Mouse (Mus musculus): Measurements from ENCODE around the gene Atp6v0a2. TPM values are rescaled to one million over a fixed set of nuclear protein-coding genes. Genes with fewer than 3 reads are reported as not detected.

Atp6v0a2 gene
- polyA plus RNA-seq, 1 experiment from 2014 or later = 32.4 TPM

- no peaks in the 10 kb centered on the region for H3K9me3 ChIP-seq (ENCODE audit: control insufficient read depth, low read length)
- H3K4me3 ChIP-seq (ENCODE audit: control insufficient read depth in 1 of 2, insufficient read depth in 1 of 2, low read depth in 1 of 2, low read length in 2 of 2) = no peak overlapping the region
- no peaks in the 10 kb centered on the region for H3K27me3 ChIP-seq (ENCODE audit: control insufficient read depth, insufficient read depth, low read length)
- no peak overlapping the region for H3K4me2 ChIP-seq (ENCODE audit: low read length)
- peaks cover 2 to 4% of the 10 kb centered on the region in 2 experiments; a peak in 2 of 4 replicates for H3K4me1 ChIP-seq (ENCODE audit: control insufficient read depth in 2 of 2, insufficient read depth in 2 of 2, low read length in 2 of 2)
- H3K36me3 ChIP-seq (ENCODE audit: control insufficient read depth, insufficient read depth, low read length) = no peaks in the 10 kb centered on the region
- H3K9ac ChIP-seq (ENCODE audit: low read length) = no peak overlapping the region
- ATAC-seq (ENCODE audit: insufficient number of reproducible peaks, insufficient read depth, low FRiP score, low read depth) = no peak
- no peak overlapping the region for H3K27ac ChIP-seq (replicated peaks in 1 of 2; ENCODE audit: control insufficient read depth in 1 of 2, insufficient read depth in 1 of 2, low read depth in 2 of 2, low read length in 2 of 2)
- WGBS = 63% methylated on average over 5 of the region's 5 CpGs
These were observed 26.0 kb upstream of the Atp6v0a2 start for GRCm38 (mm10) chr5:124602349-124602748.

- no peaks in the 10 kb centered on the region for H3K27me3 ChIP-seq (ENCODE audit: control insufficient read depth, insufficient read depth, low read length)
- no peak overlapping the region for H3K4me2 ChIP-seq (ENCODE audit: low read length)
- no peak overlapping the region for H3K4me3 ChIP-seq (ENCODE audit: control insufficient read depth in 1 of 2, insufficient read depth in 1 of 2, low read depth in 1 of 2, low read length in 2 of 2)
- ATAC-seq (ENCODE audit: insufficient number of reproducible peaks, insufficient read depth, low FRiP score, low read depth) = no peak
- H3K36me3 ChIP-seq (ENCODE audit: control insufficient read depth, insufficient read depth, low read length) = no peaks in the 10 kb centered on the region
- no peaks in the 10 kb centered on the region for H3K9me3 ChIP-seq (ENCODE audit: control insufficient read depth, low read length)
- peaks cover 0 to 1% of the 10 kb centered on the region in 2 experiments; a peak in 1 of 4 replicates for H3K4me1 ChIP-seq (ENCODE audit: control insufficient read depth in 2 of 2, insufficient read depth in 2 of 2, low read length in 2 of 2)
- no peak overlapping the region for H3K9ac ChIP-seq (ENCODE audit: low read length)
- 65% methylated on average over 4 of the region's 4 CpGs for WGBS
- no peak overlapping the region for H3K27ac ChIP-seq (replicated peaks in 1 of 2; ENCODE audit: control insufficient read depth in 1 of 2, insufficient read depth in 1 of 2, low read depth in 2 of 2, low read length in 2 of 2)
These were observed 24.1 kb upstream of the Atp6v0a2 start for GRCm38 (mm10) chr5:124604296-124604695.

- Histone ChIP-seq H3K27me3 (ENCODE audit: control insufficient read depth, insufficient read depth, low read length) (no peaks in the 10 kb centered on the region), H3K36me3 (ENCODE audit: control insufficient read depth, insufficient read depth, low read length) (no peaks in the 10 kb centered on the region), H3K4me2 (ENCODE audit: low read length) (no peak overlapping the region), H3K9me3 (ENCODE audit: control insufficient read depth, low read length) (no peaks in the 10 kb centered on the region), H3K4me1 (ENCODE audit: control insufficient read depth in 2 of 2, insufficient read depth in 2 of 2, low read length in 2 of 2) (no peaks in the 10 kb centered on the region), H3K27ac (replicated peaks in 1 of 2; ENCODE audit: control insufficient read depth in 1 of 2, insufficient read depth in 1 of 2, low read depth in 2 of 2, low read length in 2 of 2) (no peak overlapping the region), H3K9ac (ENCODE audit: low read length) (no peak overlapping the region), H3K4me3 (ENCODE audit: control insufficient read depth in 1 of 2, insufficient read depth in 1 of 2, low read depth in 1 of 2, low read length in 2 of 2) (no peak overlapping the region)
- WGBS = 82% methylated on average over 17 of the region's 17 CpGs
- ATAC-seq (ENCODE audit: insufficient number of reproducible peaks, insufficient read depth, low FRiP score, low read depth) = no peak
These were observed 23.2 kb upstream of the Atp6v0a2 start for GRCm38 (mm10) chr5:124605041-124605622.

- Histone ChIP-seq H3K4me3 (ENCODE audit: control insufficient read depth in 1 of 2, insufficient read depth in 1 of 2, low read depth in 1 of 2, low read length in 2 of 2) (no peak overlapping the region), H3K4me1 (ENCODE audit: control insufficient read depth in 2 of 2, insufficient read depth in 2 of 2, low read length in 2 of 2) (no peaks in the 10 kb centered on the region), H3K4me2 (ENCODE audit: low read length) (no peak overlapping the region), H3K36me3 (ENCODE audit: control insufficient read depth, insufficient read depth, low read length) (no peaks in the 10 kb centered on the region), H3K27me3 (ENCODE audit: control insufficient read depth, insufficient read depth, low read length) (no peaks in the 10 kb centered on the region), H3K9ac (ENCODE audit: low read length) (no peak overlapping the region), H3K9me3 (ENCODE audit: control insufficient read depth, low read length) (no peaks in the 10 kb centered on the region), H3K27ac (replicated peaks in 1 of 2; ENCODE audit: control insufficient read depth in 1 of 2, insufficient read depth in 1 of 2, low read depth in 2 of 2, low read length in 2 of 2) (no peak overlapping the region)
- WGBS = 68% methylated on average over 10 of the region's 10 CpGs
- no peak for ATAC-seq (ENCODE audit: insufficient number of reproducible peaks, insufficient read depth, low FRiP score, low read depth)
These were observed 17.4 kb upstream of the Atp6v0a2 start for GRCm38 (mm10) chr5:124610965-124611364.

- Histone ChIP-seq H3K4me3 (ENCODE audit: control insufficient read depth in 1 of 2, insufficient read depth in 1 of 2, low read depth in 1 of 2, low read length in 2 of 2) (no peak overlapping the region), H3K9ac (ENCODE audit: low read length) (no peak overlapping the region), H3K4me2 (ENCODE audit: low read length) (no peak overlapping the region), H3K4me1 (ENCODE audit: control insufficient read depth in 2 of 2, insufficient read depth in 2 of 2, low read length in 2 of 2) (no peaks in the 10 kb centered on the region), H3K27ac (replicated peaks in 1 of 2; ENCODE audit: control insufficient read depth in 1 of 2, insufficient read depth in 1 of 2, low read depth in 2 of 2, low read length in 2 of 2) (no peak overlapping the region), H3K9me3 (ENCODE audit: control insufficient read depth, low read length) (no peaks in the 10 kb centered on the region), H3K36me3 (ENCODE audit: control insufficient read depth, insufficient read depth, low read length) (no peaks in the 10 kb centered on the region), H3K27me3 (ENCODE audit: control insufficient read depth, insufficient read depth, low read length) (no peaks in the 10 kb centered on the region)
- no peak for ATAC-seq (ENCODE audit: insufficient number of reproducible peaks, insufficient read depth, low FRiP score, low read depth)
- 73% methylated on average over 11 of the region's 11 CpGs for WGBS
These were observed 13.7 kb upstream of the Atp6v0a2 start for GRCm38 (mm10) chr5:124614709-124615108.

GRCm38 (mm10) chr5:124618711-124619110, 9.7 kb upstream of the Atp6v0a2 start:
- Histone ChIP-seq H3K4me3 (ENCODE audit: control insufficient read depth in 1 of 2, insufficient read depth in 1 of 2, low read depth in 1 of 2, low read length in 2 of 2) (no peak overlapping the region), H3K4me2 (ENCODE audit: low read length) (no peak overlapping the region)
- 76% methylated on average over 10 of the region's 10 CpGs for WGBS

GRCm38 (mm10) chr5:124621362-124621761, 7.0 kb upstream of the Atp6v0a2 start:
- H3K9ac ChIP-seq (ENCODE audit: low read length) = no peak overlapping the region
- no peak overlapping the region for H3K27ac ChIP-seq (replicated peaks in 1 of 2; ENCODE audit: control insufficient read depth in 1 of 2, insufficient read depth in 1 of 2, low read depth in 2 of 2, low read length in 2 of 2)
- no peak for ATAC-seq (ENCODE audit: insufficient number of reproducible peaks, insufficient read depth, low FRiP score, low read depth)
- no peaks in the 10 kb centered on the region for H3K9me3 ChIP-seq (ENCODE audit: control insufficient read depth, low read length)
- no peaks in the 10 kb centered on the region for H3K4me1 ChIP-seq (ENCODE audit: control insufficient read depth in 2 of 2, insufficient read depth in 2 of 2, low read length in 2 of 2)
- no peaks in the 10 kb centered on the region for H3K36me3 ChIP-seq (ENCODE audit: control insufficient read depth, insufficient read depth, low read length)
- H3K4me3 ChIP-seq (ENCODE audit: control insufficient read depth in 1 of 2, insufficient read depth in 1 of 2, low read depth in 1 of 2, low read length in 2 of 2) = no peak overlapping the region
- H3K27me3 ChIP-seq (ENCODE audit: control insufficient read depth, insufficient read depth, low read length) = no peaks in the 10 kb centered on the region
- WGBS = 75% methylated on average over 13 of the region's 13 CpGs
- no peak overlapping the region for H3K4me2 ChIP-seq (ENCODE audit: low read length)

More at GRCm38 (mm10) chr5:124618711-124619110, 9.7 kb upstream of the Atp6v0a2 start:
- Histone ChIP-seq H3K9ac (ENCODE audit: low read length) (no peak overlapping the region), H3K9me3 (ENCODE audit: control insufficient read depth, low read length) (no peaks in the 10 kb centered on the region), H3K27ac (replicated peaks in 1 of 2; ENCODE audit: control insufficient read depth in 1 of 2, insufficient read depth in 1 of 2, low read depth in 2 of 2, low read length in 2 of 2) (no peak overlapping the region), H3K36me3 (ENCODE audit: control insufficient read depth, insufficient read depth, low read length) (no peaks in the 10 kb centered on the region), H3K4me1 (ENCODE audit: control insufficient read depth in 2 of 2, insufficient read depth in 2 of 2, low read length in 2 of 2) (no peaks in the 10 kb centered on the region), H3K27me3 (ENCODE audit: control insufficient read depth, insufficient read depth, low read length) (no peaks in the 10 kb centered on the region)
- no peak for ATAC-seq (ENCODE audit: insufficient number of reproducible peaks, insufficient read depth, low FRiP score, low read depth)

- H3K27me3 ChIP-seq (ENCODE audit: control insufficient read depth, insufficient read depth, low read length) = no peaks in the 10 kb centered on the region
- H3K4me3 ChIP-seq (ENCODE audit: control insufficient read depth in 1 of 2, insufficient read depth in 1 of 2, low read depth in 1 of 2, low read length in 2 of 2) = no peak overlapping the region
- no peak overlapping the region for H3K9ac ChIP-seq (ENCODE audit: low read length)
- no peak overlapping the region for H3K27ac ChIP-seq (replicated peaks in 1 of 2; ENCODE audit: control insufficient read depth in 1 of 2, insufficient read depth in 1 of 2, low read depth in 2 of 2, low read length in 2 of 2)
- H3K9me3 ChIP-seq (ENCODE audit: control insufficient read depth, low read length) = no peaks in the 10 kb centered on the region
- H3K4me1 ChIP-seq (ENCODE audit: control insufficient read depth in 2 of 2, insufficient read depth in 2 of 2, low read length in 2 of 2) = peaks cover 0 to under 1% of the 10 kb centered on the region in 2 experiments; a peak in 1 of 4 replicates
- H3K4me2 ChIP-seq (ENCODE audit: low read length) = no peak overlapping the region
- H3K36me3 ChIP-seq (ENCODE audit: control insufficient read depth, insufficient read depth, low read length) = no peaks in the 10 kb centered on the region
- WGBS = 84% methylated on average over 15 of the region's 15 CpGs
- ATAC-seq (ENCODE audit: insufficient number of reproducible peaks, insufficient read depth, low FRiP score, low read depth) = no peak
These were observed 5.5 kb upstream of the Atp6v0a2 start for GRCm38 (mm10) chr5:124622890-124623289.

Data from heart, embryonic 14.5 days (tissue).